Mouse (Mus musculus) c-Kit-positive CD71-positive TER-119-positive erythroid progenitor cells, embryonic 14.5 days (primary cell): ENCODE data around the gene Ina.
"Not testable (repeated sequence)": the region's sequence is repeated elsewhere in the genome, so short reads cannot be mapped to it uniquely, and the experiment has no call there.

ENCODE experiments used
- DNase-seq: peaks from one replicate; pipeline ENCODE4 v3.0.0-alpha.2; 2013; ENCODE audit warnings: low spot score

Ina gene

GRCm38 (mm10) chr19:46984726-46985622 lies 29.5 kb upstream of the Ina start:
- DNase-seq: no peak

- DNase-seq: no peak
Observed at GRCm38 (mm10) chr19:46987646-46988045, 26.9 kb upstream of the Ina start.

DNA sequence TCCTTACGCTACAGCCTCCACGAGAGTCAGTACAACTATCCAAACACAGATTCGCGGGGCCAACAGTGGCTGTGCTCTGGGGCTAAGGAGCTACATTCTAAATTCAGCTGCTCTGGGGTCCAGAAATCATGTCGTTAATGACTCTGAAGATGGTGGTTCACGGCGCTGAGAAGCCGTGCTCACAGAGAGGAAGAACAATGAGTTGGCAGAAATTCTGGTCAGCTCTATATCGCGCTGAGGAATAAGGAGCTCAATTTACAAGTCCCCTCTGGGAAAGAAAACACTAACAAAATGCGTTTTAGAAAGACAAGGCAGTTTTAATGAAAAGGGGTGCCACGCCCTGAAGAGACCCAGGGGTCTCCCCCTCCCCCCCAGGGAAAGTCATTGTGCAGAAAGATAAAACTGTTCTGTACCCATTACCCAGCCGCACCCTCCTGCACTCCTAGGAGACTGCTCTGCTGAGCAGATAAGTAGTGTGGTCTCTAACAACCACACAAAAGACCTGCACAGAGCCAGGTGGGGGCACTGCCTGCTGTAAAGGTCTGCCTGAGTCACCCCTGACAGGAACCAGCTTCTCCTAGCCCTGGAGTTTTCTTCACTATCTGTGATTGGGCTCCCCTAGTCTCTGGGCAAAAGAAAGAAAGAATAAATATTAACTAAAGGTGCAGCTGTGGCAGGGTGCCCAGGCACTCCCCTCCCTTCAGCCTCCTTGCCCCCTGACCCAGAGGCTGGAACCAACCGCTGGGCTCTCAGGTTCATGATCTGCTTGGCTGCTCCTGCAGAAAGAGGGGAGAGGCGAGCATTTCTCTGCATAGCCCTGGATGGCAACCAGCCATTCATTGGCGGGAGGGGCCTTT lies 26.0 kb upstream of the Ina start:
- DNase-seq: peak; percentile 82

DNA sequence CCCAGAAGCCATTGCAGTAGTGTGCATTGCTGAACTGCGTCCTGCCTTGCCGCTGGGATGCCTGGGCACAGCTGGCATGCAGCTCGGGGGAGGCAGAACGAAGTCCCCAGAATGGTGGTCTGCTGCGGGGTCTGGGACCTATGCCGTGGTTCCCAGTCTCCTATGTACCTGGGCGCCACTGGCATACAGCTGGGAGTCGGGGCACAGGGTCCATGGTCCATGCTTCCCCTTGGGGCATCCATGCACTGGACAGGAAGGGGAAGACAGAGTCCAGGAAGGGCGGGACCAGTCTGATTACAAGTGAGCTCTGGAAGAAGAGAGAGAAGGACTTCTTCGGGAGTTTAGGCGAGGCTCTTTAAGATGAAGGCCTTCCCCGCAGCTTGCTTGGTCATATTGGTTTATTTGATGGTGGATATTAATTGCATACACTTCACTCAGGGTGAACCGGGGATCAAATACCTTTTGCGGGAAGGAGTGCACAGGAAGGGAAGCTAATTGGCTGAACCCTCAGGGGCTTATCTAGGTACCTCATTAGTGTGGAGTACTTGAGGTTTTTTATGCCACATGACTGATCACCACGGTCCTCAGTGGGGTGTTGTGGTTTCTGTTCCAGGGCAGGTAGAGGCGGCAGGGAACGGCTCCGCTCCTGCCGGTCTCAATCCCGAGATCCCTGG lies 24.9 kb upstream of the Ina start:
- no peak for DNase-seq

DNA sequence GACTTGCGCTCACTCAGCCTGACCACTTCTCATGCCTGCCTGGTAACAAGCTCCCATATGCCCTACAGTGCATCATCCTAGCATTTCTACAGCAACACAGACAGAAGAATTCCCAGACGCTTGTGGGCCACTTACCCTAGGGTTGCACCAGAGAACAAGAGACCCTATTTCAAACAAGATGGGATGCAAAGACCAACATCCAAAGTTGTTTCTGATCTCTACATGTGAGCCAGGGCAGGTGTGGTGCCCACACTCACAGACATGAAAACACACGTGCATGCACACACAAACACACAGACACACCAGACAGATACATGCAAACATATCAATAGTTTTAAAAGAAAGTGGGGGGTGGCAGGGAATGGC lies 24.4 kb upstream of the Ina start:
- DNase-seq: no peak

- DNase-seq: not testable (repeated sequence)
Observed at GRCm38 (mm10) chr19:46990625-46991024, 23.9 kb upstream of the Ina start.

GRCm38 (mm10) chr19:46991145-46991544 lies 23.4 kb upstream of the Ina start:
- peak; percentile 92 for DNase-seq

DNA sequence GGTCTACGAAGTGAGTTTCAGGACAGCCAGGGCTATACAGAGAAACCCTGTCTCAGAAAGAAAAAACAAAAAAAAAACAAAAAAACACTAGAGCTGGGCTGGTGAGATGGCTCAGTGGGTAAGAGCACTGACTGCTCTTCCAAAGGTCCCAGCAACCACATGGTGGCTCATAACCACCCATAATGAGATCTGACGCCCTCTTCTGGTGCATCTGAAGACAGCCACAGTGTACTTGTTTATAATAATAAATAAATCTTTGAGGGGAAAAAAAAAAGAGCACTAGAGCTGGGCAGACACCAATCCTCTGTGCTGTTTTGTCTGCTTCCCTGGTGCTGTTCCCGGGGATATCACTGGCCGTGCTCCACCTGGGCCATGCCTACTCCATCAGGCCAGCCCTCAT lies 22.2 kb upstream of the Ina start:
- DNase-seq: not testable (repeated sequence)

GRCm38 (mm10) chr19:46996095-46996494 lies 18.4 kb upstream of the Ina start:
- no peak for DNase-seq

- no peak for DNase-seq
Observed at GRCm38 (mm10) chr19:46998168-46998870, 16.2 kb upstream of the Ina start.

- DNase-seq: no peak
Observed at GRCm38 (mm10) chr19:46998953-46999352, 15.5 kb upstream of the Ina start.

GRCm38 (mm10) chr19:46999753-47000152 lies 14.7 kb upstream of the Ina start:
- no peak for DNase-seq

- not testable (repeated sequence) for DNase-seq
Observed at GRCm38 (mm10) chr19:47000357-47000756, 14.1 kb upstream of the Ina start.

GRCm38 (mm10) chr19:47003742-47004511 lies 10.6 kb upstream of the Ina start:
- no peak for DNase-seq

DNA sequence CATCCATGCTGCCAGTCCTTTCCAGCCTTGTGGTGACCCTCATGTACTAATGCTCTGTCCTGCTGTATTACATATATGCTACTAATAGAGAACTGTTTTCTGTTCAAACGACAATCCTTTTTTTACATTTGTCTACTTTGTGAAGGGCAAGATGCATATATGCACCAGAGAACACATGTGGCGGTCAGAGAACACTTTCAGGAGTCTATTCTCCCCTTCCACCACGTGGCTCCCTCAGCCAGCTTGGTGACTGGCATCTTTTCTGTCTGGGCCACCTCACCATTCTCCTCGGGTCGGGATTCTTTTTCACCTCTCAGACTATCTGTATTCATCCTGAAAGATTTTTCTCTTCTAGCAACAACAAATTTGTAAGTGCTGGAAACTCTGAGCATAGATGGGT lies 8.6 kb upstream of the Ina start:
- DNase-seq: no peak

- DNase-seq: no peak
Observed at GRCm38 (mm10) chr19:47006321-47006720, 8.2 kb upstream of the Ina start.

DNA sequence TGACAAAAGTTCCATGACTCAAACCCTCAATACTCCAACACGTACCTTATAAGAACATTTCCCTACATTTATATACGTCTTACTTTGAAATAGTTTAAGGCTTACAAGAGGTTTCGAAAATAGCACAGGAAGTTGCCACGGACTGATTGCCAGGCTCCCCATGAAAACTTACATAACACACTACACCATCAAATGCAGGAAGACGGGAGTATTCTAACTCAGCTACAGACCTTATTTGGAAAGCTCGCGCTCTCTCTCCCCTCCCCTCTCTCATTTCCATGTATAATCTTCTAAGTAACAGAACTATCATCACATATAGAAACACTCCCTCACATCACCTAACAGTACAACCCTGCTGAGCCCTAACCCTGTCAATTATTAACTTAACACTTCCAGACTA lies 5.1 kb upstream of the Ina start:
- DNase-seq: no peak

- DNase-seq: no peak
Observed at GRCm38 (mm10) chr19:47009943-47010342, 4.6 kb upstream of the Ina start.

DNA sequence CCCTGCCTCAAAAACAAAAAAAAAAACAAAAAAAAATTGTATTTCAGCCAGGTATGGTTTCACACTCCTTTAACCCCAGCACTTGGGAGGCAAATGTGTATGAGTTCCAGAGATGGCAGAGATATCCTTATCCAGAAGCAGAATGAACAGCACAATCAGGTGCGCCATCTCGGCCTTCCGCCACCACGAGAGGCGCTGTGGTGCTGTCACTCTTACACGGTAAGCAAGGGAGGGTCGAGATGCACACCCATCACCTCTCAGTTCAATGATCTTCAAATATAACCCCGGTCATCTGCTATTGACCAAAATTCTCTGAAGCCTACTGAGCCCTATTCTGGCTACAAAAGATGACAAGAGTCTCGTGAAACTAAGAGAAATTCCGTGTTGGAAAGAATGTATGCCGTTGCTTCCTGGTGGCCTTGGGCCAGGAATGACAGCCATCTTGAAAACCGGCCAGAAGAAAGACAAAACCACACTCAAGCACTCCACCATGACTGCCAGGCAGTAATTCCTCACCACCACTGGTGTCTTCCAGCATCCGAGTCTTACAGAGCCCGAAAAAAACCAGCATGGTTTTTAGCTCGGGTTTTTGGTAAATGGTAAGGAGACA lies 1.9 kb upstream of the Ina start:
- DNase-seq: no peak

DNA sequence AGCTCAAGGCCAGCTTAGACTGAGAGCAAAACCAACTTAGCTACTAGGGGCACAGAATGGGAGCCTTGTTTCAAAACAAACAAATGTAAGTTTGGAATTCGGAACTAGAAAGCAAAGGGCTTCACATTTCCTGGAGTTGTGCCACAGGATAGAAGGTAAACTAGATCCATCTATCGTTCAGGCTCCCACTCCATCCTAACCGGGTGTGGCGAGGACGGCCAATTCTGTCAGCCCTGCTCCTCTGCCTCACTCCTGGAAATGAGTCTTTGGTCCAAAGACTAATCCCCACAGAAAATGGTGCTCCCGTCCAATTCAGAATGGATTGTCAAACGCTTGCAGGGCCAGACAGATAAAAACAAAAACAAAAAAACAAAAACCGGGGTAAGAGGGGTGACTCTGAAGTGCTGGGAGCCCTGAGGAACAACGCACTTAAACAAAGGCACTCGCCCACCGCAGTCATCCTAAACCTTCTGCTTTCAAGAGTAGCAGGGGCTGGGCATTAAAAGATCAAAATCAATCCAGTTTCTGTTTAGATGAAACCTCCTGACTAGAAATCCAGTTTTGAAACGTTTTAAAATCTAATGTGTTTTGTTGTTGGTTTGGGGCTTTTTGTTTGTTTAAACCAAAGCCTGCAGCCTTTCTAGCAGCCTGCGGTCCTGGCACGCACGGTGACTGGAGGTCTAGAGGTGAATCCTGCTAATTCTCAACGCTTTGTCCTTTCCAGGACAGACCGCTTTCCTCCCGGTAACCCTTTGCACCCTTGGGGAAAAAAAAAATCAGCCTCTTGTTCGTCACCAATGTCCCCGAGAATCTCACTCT lies 949 bp upstream of the Ina start:
- DNase-seq: no peak
